In the genomic region with DNA sequence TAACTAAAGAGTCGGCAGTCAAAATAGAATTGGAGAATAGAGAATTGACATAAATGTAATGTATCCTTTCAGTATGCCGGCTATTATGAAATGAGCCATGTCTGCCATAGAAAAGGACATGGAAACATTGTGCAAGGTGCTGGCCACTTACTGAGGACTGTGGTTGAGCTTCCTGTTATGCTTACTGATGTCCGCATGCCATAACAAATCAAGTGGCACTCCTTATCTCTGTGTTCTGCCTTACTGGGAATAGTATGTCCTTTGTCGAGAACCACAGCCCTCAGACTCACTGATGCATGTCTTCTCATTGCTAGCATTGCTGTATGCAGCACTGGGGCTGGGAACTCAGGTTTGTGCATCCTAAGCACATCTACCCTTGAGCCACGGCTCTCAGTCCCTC, we compare ENCODE assay signal across 16 mouse cellular contexts.
"Had no signal": no experiment of that assay in that cellular context is flagged by ENCODE, and none has a peak within 500 bp of the region (broad histone marks: within the 10 kb centered on the region; RNA-seq: fewer than 3 reads in every experiment).

No protein-coding gene starts in this region.

- H3K9ac ChIP-seq: kidney, embryonic 15.5 days; neural tube, embryonic 15.5 days had no signal

- H3K27me3 ChIP-seq: kidney, embryonic 15.5 days; neural tube, embryonic 15.5 days had no signal

- H3K9me3 ChIP-seq: kidney, embryonic 15.5 days; limb, embryonic 10.5 days; midbrain, embryonic 10.5 days; neural tube, embryonic 15.5 days had no signal

- H3K27ac ChIP-seq: kidney, embryonic 15.5 days; left cerebral cortex, adult 2 months; limb, embryonic 10.5 days; macrophage; midbrain, embryonic 10.5 days; neural tube, embryonic 15.5 days; stomach, postnatal 0 days had no signal

- H3K4me3 ChIP-seq: kidney, embryonic 15.5 days; left cerebral cortex, adult 2 months; limb, embryonic 10.5 days; midbrain, embryonic 10.5 days; myocyte; neural tube, embryonic 15.5 days had no signal

- H3K4me1 ChIP-seq: kidney, embryonic 15.5 days; limb, embryonic 10.5 days; midbrain, embryonic 10.5 days had no signal

- DNase-seq: kidney, adult 2 months; kidney, postnatal 14 days; midbrain, embryonic 14.5 days; right cerebral cortex, adult 18-20 months; right cerebral cortex, postnatal 25 days; thymus, postnatal 4 days had no signal

- ATAC-seq: intestine, embryonic 16.5 days had no signal

- H3K36me3 ChIP-seq: kidney, embryonic 15.5 days; limb, embryonic 10.5 days; midbrain, embryonic 10.5 days; neural tube, embryonic 15.5 days had no signal

- H3K4me2 ChIP-seq: kidney, embryonic 15.5 days; liver, embryonic 11.5 days; neural tube, embryonic 15.5 days had no signal
